Mouse (Mus musculus): ENCODE data around the gene Acap2. TPM values are rescaled to one million over a fixed set of nuclear protein-coding genes. Genes with fewer than 3 reads are reported as not detected.

Acap2 gene
- polyA plus RNA-seq, 1 experiment = 62.9 TPM

- H3K27ac ChIP-seq (ENCODE audit: insufficient read depth, low read depth, low read length) = no peak overlapping the region
- H3K4me1 ChIP-seq (ENCODE audit: control insufficient read depth, insufficient read depth, low read length) = no peaks in the 10 kb centered on the region
- no peak for TF ChIP-seq CTCF (IDR thresholded peaks at IDR 0.05; ENCODE audit: low read depth, low read length)
- no peak overlapping the region for H3K4me3 ChIP-seq (ENCODE audit: insufficient read depth, low read length)
Observed at GRCm38 (mm10) chr16:31046217-31046659, 154.8 kb downstream of the Acap2 start.

DNA sequence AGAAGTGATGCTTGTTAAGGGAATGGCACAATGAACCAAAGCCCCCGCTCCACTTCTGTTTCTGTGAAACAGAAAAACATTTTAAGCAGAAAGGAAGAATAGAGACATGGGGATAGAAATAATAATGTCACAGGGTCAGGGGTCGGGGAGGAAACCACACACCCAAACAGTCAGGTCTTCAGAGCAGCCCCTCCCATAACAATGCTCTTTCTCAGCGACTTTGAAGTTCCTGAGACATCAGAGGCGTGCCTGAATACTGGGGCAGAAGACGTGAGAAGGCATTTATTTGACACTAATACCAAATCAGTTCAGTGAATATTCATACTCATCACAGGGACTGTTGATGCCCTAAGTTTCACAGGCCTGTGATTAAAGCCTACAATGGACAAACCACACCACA lies 155.8 kb downstream of the Acap2 start:
- Histone ChIP-seq H3K4me3 (ENCODE audit: insufficient read depth, low read length) (no peak overlapping the region), H3K4me1 (ENCODE audit: control insufficient read depth, insufficient read depth, low read length) (no peaks in the 10 kb centered on the region), H3K27ac (ENCODE audit: insufficient read depth, low read depth, low read length) (no peak overlapping the region)
- TF ChIP-seq POLR2A (IDR thresholded peaks at IDR 0.05; ENCODE audit: borderline replicate concordance, low read depth, low read length) (no peak), CTCF (IDR thresholded peaks at IDR 0.05; ENCODE audit: low read depth, low read length) (no peak)

- Histone ChIP-seq H3K27ac (ENCODE audit: insufficient read depth, low read depth, low read length) (no peak overlapping the region), H3K4me3 (ENCODE audit: insufficient read depth, low read length) (no peak overlapping the region), H3K4me1 (ENCODE audit: control insufficient read depth, insufficient read depth, low read length) (no peaks in the 10 kb centered on the region)
- TF ChIP-seq POLR2A (IDR thresholded peaks at IDR 0.05; ENCODE audit: borderline replicate concordance, low read depth, low read length) (no peak), CTCF (IDR thresholded peaks at IDR 0.05; ENCODE audit: low read depth, low read length) (no peak)
Observed at GRCm38 (mm10) chr16:31043136-31043535, 157.9 kb downstream of the Acap2 start.

Other genes with a start within 250 kb of the Acap2 start
- gene Xxylt1, start 119.8 kb downstream of the Acap2 start, polyA plus RNA-seq (2012; ENCODE audit: insufficient read depth, insufficient read length, missing spikeins) = 12.5 and 12.7 TPM in 2 replicates
- 45.4 and 57.8 TPM in 2 replicates for gene Ppp1r2, start 74.0 kb upstream of the Acap2 start, polyA plus RNA-seq (2012; ENCODE audit: insufficient read depth, insufficient read length, missing spikeins)
- gene Apod, start 113.6 kb upstream of the Acap2 start, polyA plus RNA-seq (2012; ENCODE audit: insufficient read depth, insufficient read length, missing spikeins) = 0.60 TPM in 1 of 2 replicates, not detected in the other
- 1.5 and 2.2 TPM in 2 replicates for gene Bdh1, start 221.0 kb upstream of the Acap2 start, polyA plus RNA-seq (2012; ENCODE audit: insufficient read depth, insufficient read length, missing spikeins)

All from bone marrow macrophage, adult 2 months (primary cell).